Mouse (Mus musculus) heart, adult 11 months (tissue): ENCODE measurements around the gene Map3k11.
A peak's percentile ranks its signal among the peaks of the same experiment; 100 is the strongest.

ENCODE experiments used
- DNase-seq: peaks from one replicate; pipeline ENCODE4 v3.0.0; 2022

The Map3k11 gene

DNA sequence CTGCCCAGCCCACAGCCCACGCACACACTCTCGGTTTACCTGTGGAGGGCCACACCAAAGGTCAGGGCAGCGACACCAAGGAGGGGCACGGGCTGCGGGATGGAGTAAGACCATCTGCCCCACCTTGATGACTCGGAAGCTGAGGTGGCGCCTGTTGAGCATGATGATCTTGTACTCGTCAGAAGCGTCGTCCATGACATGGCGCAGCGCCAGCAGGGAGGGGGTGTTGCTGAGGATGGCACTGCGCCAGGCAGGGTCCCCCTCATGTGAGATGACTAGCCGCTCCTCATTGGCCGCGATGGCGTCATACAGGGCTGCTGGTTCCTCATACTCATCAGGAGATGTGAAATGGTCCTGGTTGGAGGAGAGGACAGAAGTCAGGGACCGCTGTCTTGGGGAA lies 22.2 kb upstream of the Map3k11 start:
- peak; percentile 93 for DNase-seq

DNA sequence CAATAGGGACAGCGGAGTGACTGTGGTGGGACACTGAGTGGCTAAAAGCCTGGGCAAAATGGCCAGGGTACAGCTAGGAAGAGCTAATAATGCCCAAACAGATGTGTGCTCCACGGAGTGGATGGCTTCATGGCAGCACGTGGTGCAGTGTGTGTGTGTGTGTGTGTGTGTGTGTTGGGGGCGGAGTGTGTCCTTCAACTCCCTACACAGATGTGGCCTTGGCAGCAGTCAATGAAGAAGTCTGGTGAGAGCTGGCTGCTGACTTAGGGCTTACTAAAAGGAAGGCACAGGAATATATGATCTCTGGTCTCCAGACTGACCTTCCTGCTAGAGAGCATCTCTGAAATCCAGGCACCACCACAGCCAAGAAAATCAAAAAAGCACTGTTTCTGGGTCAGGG lies 20.2 kb upstream of the Map3k11 start:
- DNase-seq, result no peak

DNA sequence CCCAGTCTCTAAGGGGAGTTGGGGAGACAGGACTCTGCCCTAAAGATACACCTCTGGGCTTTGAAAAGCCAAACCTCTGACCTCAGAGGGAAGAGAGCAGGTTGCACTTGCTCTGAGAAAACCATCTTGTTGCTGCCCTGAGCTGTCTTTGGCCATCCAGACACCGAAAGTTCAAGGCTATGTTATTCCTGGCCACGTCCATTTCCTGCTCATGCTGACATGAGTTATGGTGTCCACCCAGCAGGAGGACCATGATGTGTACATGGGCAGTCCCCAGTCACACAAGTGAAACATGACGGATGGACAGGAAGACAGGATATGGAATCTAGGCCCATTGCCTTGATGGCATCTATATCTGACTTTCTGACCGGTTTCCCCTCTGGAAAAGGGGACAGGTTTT lies 8.1 kb upstream of the Map3k11 start:
- DNase-seq, result no peak

DNA sequence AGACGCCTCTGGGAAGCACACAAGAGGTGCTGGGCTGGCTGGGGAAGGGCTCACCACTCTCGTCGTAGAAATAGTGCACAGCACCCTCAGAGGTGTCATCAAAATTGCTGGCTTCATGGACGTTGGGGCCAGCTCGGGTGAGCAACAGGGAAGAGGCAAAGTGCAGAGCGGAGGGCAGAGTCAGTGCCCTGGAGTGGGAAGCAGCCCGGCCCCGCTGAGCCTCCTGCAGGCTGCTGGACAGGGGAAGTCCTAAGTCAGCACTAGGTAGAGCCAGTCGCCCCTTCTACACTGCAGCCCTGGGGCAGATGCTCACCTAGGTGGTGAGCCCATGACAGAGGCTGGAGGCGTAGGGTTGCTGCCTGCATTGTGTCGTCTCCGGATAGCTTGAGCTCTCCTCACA lies 4.3 kb upstream of the Map3k11 start:
- no peak for DNase-seq

DNA sequence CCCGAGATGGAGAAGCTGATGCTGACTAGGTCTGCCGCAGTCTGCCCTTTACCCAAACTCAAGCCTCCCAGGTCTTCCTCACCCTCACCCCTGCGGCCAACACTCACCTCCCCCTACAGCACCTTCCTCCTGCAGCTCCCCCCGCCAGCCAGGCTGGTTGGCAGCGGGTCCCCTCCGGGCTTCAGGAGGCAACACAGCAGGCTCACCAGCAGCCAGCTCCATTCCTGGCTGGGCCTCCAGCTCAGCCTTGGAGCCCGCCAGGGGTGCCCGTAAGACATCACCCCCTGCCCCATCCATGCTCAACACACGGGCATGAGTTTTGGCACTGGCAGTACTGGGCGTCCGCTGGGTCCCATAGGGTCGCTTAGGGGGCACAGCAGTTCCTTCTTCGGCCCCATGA lies 3.6 kb upstream of the Map3k11 start:
- DNase-seq, result peak; percentile 91

DNA sequence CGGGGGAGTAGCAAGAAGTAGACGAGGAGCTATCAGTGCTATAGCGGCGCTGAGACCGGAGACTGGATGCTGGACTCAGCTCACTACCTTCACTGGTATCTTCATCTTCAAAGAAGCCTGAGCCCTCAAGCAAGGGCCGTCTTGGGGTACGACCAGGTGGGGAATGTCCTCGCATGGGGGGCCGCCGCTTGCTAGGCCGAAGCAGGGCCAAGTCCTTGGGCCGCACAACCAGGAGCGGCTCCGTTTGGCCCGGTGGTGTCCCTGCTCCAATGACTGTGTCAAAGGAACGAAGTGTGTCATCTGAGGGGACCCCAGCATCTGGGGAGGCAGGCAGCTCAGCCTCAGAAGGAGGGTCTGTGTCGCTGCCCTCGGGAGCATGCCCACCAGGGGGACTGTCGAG lies 3.1 kb upstream of the Map3k11 start:
- peak; percentile 92 for DNase-seq

DNA sequence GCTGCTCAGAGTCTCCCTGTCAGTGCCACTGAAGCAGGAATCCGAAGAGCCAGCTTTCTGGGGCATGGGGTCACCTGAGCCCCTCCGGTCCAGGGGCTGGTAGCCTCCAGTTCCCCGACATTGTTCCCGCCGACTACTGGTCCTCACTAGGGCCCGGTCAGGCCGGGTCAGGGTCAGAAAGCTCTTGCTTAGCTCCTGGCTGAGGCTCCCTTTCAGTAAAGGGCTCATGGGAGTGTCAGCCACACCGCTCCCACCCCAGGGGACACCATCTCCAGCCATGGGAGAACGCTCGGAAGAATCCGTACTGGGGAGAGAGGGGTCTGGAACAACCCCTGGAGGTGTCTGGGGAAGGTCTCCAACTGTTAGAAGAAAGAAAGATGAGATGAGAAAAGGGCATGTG lies 2.7 kb upstream of the Map3k11 start:
- peak; percentile 92 for DNase-seq

DNA sequence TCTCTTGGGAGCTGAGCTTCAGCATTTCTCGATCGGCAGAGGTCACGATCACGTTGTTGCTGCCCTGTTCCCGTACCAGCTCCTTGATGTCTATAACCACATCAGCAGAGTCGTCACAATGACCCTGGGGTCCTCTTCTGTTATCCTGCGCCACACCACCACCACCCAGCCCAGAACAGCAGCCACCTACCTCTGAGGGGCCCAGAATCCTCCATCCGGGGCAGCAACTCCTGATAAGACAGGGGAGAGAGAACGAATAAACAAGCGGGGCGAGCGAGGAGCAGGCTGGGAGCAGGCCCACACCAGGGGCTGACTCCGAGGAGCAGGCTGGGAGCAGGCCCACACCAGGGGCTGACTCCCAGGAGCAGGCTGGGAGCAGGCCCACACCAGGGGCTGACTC lies 2.1 kb upstream of the Map3k11 start:
- no peak for DNase-seq

DNA sequence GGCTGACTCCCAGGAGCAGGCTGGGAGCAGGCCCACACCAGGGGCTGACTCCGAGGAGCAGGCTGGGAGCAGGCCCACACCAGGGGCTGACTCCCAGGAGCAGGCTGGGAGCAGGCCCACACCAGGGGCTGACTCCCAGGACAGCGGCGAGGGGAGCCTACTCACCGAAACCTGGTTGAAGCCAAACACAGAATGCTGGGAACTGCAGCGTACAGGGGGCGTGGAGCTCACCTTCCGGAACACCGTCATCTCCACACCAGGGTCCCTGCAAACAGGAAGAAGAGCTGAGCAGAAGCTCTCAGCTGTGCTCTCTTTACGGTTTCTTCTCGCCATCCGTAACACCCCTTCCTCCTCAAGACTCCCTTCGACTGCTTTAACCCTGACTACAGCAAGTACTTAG lies 1.6 kb upstream of the Map3k11 start:
- peak; percentile 92 for DNase-seq

DNA sequence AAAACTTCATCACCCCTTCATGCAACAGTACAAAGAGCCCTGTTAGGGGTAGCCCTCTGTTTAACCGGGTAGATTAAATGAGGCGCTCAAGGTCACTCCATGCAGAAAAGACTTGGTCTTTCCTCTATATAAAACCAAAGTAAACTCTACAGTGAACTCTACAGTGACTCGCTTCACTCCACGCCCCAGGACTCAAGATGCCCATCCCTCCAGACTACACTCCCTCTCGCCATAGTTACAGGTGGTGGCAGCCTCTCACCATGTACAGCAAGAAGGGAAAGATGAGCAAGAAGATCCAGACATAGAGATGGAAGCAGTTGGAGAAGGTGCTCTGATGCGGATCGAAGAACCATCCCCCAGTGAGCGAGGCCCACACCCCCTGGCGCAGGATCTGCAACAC lies 804 bp upstream of the Map3k11 start:
- DNase-seq, result peak; percentile 92

DNA sequence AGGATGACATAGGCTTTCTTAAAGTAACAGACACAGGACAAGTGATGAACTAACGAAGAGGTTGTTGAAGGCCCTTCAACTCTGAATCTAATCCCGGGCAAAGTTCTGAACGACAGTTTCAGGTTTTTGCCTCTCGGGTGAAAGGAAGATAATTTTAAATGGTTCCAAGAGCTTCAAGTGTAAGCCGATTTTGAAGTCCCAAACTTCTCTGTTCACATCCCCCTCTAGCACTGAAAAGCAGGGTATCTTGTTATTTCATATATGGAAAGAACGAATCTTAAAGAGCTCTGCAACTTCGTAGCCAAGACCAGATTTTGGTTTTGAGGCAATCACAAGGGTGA lies 516 bp downstream of the Map3k11 start:
- no peak for DNase-seq

DNA sequence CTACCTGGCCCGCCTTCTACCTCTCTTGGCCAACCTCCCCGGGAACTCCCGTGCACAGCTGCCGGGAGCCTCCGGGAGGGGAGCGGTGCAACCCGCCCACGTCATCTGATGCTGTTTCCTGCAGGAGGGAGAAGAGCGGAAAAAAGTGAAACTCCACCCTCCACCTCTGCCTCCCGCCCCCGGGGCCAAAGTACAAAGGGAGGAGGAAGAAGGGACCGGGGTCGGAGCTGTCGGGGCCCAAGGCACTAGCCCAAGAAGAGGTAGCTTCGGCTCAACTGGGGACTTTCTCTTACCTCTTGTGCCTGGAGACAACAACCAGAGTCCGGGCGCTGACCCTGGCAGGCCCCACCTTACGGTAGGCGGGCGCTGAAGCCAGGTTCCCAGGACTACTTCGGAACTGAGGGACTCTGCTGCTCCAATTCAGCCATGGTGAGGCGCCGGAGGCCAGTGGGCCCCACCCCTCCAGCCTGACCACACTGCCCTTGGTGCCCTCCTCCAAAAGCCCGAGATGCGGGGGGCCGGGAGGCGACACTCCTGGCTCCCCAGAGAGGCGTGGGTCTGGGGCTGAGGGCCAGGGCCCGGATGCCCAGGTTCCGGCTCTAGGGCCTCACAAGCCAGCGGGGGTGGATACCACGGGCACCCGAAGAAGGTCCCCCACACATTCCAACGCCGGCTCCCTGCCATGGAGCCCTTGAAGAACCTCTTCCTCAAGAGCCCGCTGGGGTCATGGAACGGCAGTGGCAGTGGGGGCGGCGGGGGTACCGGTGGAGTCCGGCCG lies 1.2 kb downstream of the Map3k11 start:
- peak; percentile 100 for DNase-seq

DNA sequence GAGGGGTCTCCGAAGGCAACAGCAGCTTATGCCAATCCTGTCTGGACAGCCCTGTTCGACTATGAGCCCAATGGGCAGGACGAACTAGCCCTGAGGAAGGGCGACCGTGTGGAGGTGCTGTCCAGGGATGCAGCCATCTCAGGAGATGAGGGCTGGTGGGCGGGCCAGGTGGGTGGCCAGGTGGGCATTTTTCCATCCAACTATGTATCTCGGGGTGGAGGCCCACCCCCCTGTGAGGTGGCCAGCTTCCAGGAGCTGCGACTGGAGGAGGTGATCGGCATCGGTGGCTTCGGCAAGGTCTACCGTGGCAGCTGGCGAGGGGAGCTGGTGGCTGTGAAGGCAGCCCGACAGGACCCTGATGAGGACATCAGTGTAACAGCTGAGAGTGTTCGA lies 1.8 kb downstream of the Map3k11 start:
- DNase-seq, result peak; percentile 97

DNA sequence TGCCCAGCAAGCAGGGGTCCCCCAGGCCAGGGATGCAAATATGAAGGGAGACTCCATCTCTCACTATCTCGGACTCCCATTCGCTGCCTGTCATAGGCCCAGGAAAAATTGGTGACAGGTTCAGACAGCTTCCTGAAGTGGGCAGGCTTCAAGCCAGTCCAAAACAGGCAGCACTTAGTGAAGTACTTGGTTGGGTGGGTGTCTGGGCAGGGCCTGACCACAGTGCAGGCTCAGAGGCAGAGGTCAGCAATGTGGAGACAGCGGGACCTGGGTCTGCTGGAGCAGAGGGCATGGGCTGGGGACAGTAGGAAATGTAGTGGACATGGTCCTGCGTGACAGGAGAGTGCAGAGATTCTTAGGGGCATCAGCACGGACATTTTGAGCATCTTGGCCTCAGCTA lies 3.1 kb downstream of the Map3k11 start:
- DNase-seq, result peak; percentile 95

DNA sequence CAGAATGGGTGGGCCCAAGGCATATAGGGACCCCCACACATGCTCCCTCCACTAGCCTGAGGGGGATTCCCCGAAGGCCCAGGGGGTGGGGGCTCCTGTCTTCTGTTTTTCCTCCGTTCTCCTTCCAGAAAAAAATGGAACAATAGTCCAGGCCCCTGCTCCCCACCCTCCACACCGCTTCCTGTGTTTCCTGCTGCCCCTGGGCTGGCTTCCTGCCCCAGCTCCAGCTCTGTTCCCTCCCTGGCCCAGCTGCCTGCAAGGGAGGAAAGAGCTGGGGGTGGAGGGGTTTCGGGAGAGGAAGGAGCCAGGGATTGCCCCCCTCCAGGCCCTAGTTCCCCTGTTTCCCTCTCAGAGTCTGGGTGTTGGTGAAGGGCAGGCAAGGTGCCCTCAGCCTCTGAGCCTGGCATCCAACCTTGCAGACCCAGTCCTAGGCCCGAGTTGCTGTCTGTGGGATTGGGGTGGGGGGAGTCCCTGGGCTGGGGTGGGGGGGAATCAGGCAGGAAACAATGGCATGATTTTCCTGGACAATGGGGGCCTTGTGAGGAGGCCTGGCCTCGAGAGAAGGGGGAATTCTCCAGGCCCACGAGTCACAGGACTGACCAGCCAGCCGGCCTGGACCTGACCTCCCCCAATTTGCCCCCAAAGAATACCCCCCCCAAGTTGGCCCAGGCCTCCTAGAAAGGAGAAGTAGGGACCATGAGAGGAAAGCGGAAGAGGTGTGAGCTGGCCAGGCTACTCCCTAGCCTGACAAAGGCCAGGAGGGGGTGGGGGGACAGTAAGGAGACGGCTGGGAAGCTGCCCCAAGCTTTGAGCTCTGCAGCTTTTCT lies 3.8 kb downstream of the Map3k11 start:
- peak; percentile 99 for DNase-seq

DNA sequence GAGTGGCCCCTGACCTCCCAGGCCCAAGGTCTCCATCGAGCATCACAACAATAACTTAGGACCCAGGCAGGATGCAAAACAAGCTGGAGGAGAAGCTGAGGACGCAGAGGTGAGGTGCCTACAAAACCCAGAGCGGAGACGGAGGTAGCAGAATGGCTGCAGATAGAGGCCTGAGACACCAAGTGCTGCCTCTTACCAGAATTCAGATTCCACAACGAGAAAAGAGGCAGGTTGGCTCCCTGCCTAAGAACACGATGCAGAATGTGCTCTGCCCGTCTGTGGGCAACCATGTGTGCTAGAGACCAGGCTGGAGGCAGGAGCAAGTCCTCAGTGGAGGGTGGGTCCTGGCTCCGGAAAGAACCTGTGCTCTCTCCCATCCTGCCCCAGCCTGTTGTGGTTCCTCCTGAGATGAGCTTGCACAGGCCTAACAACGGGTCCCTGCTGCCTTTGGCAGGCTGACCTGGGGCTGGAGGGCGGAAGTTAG lies 4.4 kb downstream of the Map3k11 start:
- peak; percentile 95 for DNase-seq

DNA sequence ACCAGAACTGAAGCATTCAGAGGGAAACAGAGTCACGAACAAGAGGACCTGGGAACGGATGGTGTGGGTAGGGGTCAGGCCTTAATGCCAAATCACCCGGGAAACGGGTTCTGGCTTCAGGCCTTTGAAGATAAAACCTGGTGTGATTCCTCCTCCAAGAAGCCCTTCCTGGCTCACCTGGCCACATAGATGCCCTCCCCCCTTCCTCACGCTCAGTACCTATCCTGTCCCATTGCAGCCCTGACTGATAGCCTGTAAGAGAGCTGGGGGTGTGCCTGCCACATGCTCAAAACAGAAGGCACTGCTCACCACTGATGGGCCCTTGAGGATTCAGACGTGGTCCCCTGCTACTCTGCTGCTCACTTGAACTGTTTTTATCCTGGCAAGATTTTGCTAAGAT lies 5.3 kb downstream of the Map3k11 start:
- peak; percentile 92 for DNase-seq

DNA sequence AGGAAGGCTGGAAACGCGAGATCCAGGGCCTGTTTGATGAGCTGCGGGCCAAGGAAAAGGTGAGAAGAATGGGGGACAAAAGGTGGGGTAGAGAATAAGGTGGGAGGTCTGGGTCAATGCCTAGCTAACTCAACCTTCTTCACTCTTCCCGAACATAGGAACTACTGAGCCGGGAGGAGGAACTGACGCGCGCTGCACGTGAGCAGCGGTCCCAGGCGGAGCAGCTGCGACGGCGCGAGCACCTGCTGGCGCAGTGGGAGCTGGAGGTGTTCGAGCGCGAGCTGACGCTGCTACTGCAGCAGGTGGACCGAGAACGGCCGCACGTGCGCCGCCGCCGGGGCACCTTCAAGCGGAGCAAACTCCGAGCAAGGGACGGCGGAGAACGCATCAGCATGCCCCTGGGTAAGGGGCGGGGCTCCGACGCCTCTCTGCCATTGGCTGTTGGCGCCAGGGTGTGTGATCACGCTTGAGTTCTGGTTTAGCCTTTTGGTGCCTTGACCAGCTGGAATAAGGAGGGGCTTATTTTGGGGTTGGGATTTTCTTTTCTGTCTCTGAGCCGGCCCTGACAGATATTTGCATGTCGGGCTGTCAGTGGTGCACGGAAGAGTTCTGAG lies 7.4 kb downstream of the Map3k11 start:
- peak; percentile 91 for DNase-seq

DNA sequence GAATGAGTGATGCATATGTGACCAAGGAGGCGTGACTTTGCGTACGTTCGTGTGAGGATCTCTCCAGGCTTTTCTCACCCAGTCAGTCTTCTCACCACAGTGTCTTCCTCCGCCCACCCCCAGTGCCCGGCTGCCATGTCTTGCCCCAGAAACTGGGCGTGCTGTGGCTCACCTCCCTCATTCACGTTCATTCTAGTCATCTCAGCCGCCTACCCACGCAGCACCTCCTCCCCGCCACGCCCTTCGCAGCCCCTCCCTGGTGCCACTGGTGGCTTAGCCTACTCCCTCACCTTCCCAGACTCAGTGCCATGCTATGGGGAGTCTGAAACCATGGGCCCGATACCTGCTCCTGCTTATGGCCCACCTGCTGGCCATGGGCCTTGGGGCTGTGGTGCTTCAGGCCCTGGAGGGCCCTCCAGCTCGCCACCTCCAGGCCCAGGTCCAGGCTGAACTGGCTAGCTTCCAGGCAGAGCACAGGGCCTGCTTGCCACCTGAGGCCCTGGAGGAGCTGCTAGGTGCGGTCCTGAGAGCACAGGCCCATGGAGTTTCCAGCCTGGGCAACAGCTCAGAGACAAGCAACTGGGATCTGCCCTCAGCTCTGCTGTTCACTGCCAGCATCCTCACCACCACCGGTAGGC lies 15.7 kb downstream of the Map3k11 start, which contains the start of gene Kcnk7:
Gene Kcnk7, plus strand, starts transcription at position 205 of the 638 bp plus-strand sequence.
- DNase-seq, result no peak

DNA sequence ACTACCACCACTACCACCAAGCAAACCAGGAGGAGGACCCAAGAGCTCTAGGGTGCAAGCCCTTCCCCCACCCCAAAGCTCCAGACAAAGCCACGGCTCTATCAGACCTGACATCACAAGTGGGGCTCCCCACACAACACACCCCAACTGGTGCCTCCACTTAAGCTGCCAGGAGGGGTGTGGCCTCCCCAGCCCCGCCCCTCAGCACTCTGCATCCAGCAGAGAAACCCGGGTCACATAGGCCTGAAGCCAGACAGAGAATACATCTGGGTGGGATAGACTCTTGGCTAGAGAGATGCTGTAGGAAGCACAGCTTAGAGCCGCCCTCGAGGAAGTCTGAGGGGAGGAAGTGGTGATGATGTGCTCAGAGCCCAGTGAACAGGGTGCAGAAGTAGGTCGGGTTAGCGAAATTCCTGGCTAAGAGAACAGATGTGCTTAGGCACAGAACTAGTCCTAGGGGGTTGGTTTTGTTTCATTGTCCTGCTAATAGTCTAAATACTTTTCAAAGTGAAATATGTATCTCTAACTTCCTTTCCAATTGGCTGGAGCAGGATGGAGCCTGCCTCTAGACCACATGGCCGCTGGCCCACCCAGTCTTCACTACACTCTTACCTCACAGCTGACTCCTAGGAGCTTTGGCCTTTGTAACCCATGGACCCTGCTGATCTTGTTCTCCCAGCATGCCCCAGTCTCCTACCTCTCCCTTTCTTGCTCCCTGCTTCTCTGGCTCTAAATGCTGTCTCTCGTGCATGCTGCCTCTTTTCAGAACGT lies 16.4 kb downstream of the Map3k11 start:
- DNase-seq, result peak; percentile 96

DNA sequence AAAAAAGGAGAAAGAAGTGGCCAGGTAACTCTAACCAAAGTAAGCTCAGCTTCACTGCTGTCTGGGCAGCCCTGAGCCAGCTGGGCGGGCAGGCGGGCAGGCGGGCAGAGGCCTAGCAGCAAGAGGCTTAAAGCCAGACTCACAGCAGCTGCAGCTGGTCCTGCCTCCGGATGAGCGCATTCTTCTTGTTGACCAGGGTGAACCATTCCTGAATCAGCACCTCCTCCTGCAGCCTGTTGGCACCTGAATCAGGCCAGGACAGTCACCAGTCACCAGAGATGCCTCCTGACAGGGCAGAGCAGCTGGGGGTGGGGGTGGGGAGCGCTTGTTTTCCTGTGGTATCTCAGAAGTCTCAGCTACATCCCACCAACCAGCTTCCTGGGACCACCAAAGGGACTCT lies 21.5 kb downstream of the Map3k11 start:
- DNase-seq, result peak; percentile 87

DNA sequence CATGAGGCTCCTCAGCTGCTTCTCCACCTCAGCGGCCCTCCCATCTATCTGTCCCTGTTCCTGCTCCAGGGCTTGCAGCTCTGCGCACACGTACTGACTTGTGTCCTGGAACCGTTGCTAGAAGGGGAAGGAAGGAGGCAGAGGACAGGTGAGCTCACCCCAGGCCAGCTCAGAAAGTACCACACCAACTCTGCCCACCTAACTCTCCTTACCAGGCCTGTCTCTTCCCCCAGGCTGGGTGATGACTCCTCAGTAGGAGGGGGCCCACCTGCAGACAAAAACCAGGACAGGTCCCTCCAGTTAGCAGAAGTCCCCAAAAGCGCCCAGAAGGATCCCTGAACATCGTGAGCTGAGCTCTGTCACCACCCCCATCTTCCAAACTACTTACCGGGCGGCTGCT lies 22.0 kb downstream of the Map3k11 start:
- DNase-seq, result peak; percentile 91
